Mouse (Mus musculus): ENCODE data around the gene Tmem136. TPM values are rescaled to one million over a fixed set of nuclear protein-coding genes. Genes with fewer than 3 reads are reported as not detected.

Gene Tmem136
- 16.3 and 19.6 TPM in 2 replicates for polyA plus RNA-seq (2012; rRNA removed)
- polyA plus RNA-seq (2014; fragmentation: Nextera tagmentation; extraction: Ambion mirVana) = 7.7 and 9.6 TPM in 2 replicates

DNA sequence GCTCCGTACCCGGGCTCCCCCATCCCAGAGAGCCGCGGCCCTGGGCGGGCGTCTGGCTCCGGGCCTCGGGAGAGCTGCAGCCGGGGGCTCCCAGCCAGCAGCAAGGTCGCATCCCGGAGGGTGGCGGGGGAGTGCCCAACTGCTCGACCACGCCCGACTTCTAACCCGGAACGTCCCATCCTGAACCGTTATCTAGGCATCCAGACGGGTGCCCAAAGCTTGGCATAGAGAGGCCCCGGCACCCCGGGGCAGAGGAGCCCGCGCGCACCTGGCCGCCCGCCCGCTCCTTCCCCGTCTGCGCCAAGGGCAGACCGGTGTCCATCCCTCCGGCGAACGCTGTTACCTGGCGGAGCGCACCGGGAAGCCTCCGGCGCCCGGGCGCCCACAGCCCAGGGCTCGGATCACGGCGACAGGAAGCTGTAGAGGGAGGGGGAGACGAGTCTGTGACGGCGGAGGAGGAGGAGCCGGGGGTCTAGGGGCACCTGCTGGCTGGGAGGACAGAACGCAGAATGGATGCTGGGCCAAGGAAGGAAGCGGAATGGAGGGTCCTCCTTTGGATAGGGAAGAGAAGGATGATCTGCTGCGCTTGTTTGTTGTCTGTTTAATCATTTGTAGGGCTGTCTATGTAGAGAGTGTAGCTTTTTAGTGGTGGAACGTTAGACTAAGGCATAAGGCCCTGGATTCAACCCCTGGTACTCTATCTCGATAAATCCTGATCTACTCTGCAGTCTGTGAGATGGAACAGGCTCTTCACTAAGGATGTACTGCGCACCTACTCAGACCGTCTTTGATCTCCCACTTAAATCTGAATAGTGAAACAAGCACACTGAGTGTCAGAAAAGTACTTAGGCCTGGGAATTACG is at the start of gene Tmem136:
TSS of gene Tmem136 (minus strand) at position 437 of the 863 bp plus-strand sequence.
- peak within 1 kb of the TSS; percentile 78 for H3K4me2 ChIP-seq (replicated peaks; ENCODE audit: low read depth, low read length, severe bottlenecking)
- peak within 1 kb of the TSS; percentile 76 for H3K9ac ChIP-seq (ENCODE audit: low read depth, low read length, severe bottlenecking)
- DNase-seq (ENCODE audit: low spot score) (peak; percentile 44), ATAC-seq (ENCODE audit: low FRiP score, low read depth) (peak; percentile 90)
- 4% methylated on average over 47 of the region's 55 CpGs for WGBS
- H3K4me3 ChIP-seq (replicated peaks; ENCODE audit: low read length) = peak within 1 kb of the TSS; percentile 69
- H3K4me1 ChIP-seq (ENCODE audit: control insufficient read depth, insufficient read depth, low read length) = 0 out of 2 replicates have a peak, but pooled peaks cover 4% of the 10 kb centered on the region
- peaks cover 5% of the 10 kb centered on the region; the same call in 1 of the 2 replicates for H3K36me3 ChIP-seq (ENCODE audit: control insufficient read depth, insufficient read depth, low read length)
- no peak within 1 kb of the TSS for H3K27ac ChIP-seq (replicated peaks; ENCODE audit: low read depth, low read length)
- no peaks in the 10 kb centered on the region for H3K27me3 ChIP-seq (ENCODE audit: control insufficient read depth, insufficient read depth, low read length)
- TF ChIP-seq POLR2A (IDR thresholded peaks at IDR 0.05; ENCODE audit: borderline replicate concordance, extremely low read depth, insufficient read depth, insufficient read length) = 0 out of 2 replicates have a peak, but pooled peaks have one; percentile 57
- no peaks in the 10 kb centered on the region for H3K9me3 ChIP-seq (ENCODE audit: control insufficient read depth, low read length)

DNA sequence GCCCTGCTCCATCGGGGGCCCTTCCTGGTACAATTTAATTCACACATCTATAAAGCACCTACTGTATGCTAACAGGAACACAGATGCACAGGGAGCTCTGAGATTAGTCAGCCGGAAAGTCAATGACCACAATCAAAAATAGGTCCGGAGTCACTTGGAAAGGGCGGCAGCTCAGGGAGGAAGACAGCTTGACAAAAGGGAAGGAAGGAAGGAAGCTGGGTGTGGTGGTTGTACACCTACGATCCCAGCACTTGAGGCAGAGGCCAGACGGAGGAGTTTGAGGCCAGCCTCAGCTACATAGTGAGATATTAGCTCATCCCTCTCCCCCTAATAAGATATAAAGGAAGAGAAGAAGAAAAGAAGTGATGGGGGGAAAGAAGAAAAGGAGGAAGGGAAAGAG is 39.6 kb upstream of the Tmem136 start:
- Histone ChIP-seq H3K4me2 (replicated peaks; ENCODE audit: low read depth, low read length, severe bottlenecking) (no peak overlapping the region), H3K4me1 (ENCODE audit: control insufficient read depth, insufficient read depth, low read length) (no peaks in the 10 kb centered on the region), H3K27me3 (ENCODE audit: control insufficient read depth, insufficient read depth, low read length) (no peaks in the 10 kb centered on the region), H3K27ac (replicated peaks; ENCODE audit: low read depth, low read length) (no peak overlapping the region), H3K9me3 (ENCODE audit: control insufficient read depth, low read length) (no peaks in the 10 kb centered on the region), H3K9ac (ENCODE audit: low read depth, low read length, severe bottlenecking) (no peak overlapping the region), H3K4me3 (replicated peaks; ENCODE audit: low read length) (no peak overlapping the region), H3K36me3 (ENCODE audit: control insufficient read depth, insufficient read depth, low read length) (no peaks in the 10 kb centered on the region)
- ATAC-seq (ENCODE audit: low FRiP score, low read depth) = no peak
- no peak for DNase-seq (ENCODE audit: low spot score)
- TF ChIP-seq POLR2A (IDR thresholded peaks at IDR 0.05; ENCODE audit: borderline replicate concordance, extremely low read depth, insufficient read depth, insufficient read length) = no peak
- 77% methylated on average over 6 of the region's 6 CpGs for WGBS

DNA sequence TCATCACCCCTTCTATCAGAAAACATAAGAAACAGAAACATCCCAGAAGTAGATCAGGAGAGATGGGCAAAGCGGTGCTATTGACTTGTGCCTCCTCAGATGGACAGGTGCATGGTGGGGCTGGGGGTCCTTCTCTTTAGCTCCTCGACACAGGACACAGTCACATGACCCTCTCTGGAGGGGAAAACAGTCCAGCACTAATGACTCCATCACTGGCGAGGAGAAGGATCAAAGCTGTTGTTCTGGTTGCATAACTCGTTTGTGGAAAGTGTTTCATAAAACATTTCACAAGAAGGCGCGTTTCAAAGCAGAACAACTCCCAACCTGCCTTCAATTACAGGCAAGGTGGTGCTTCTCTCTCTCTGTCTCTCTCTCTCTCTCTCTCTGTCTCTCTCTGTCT is 35.4 kb upstream of the Tmem136 start:
- TF ChIP-seq POLR2A (IDR thresholded peaks at IDR 0.05; ENCODE audit: borderline replicate concordance, extremely low read depth, insufficient read depth, insufficient read length) = no peak
- 36% methylated on average over 6 of the region's 6 CpGs for WGBS
- no peak for DNase-seq (ENCODE audit: low spot score)

DNA sequence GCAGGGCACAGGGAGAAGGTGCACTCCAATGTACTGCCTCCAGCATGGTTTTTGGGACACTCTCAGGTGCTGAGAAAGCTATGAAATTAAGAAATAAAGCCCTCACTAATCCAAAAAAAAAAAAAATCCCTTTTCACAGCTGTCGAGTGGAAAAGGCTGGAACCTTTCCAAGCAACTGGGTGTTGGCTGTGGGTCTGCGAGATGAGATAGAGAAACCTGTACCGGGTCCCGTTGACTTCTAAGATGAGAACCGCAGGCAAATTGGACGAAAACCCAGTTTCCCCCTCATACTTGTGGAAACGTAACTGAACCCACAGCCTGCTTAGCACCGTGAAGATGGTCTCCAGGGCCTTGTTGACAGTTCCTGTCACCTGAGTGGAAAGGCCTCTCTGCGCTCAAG is 34.6 kb upstream of the Tmem136 start:
- DNase-seq (ENCODE audit: low spot score) (peak; percentile 60), ATAC-seq (ENCODE audit: low FRiP score, low read depth) (no peak)
- TF ChIP-seq POLR2A (IDR thresholded peaks at IDR 0.05; ENCODE audit: borderline replicate concordance, extremely low read depth, insufficient read depth, insufficient read length) = no peak
- Histone ChIP-seq H3K9ac (ENCODE audit: low read depth, low read length, severe bottlenecking) (no peak overlapping the region), H3K4me1 (ENCODE audit: control insufficient read depth, insufficient read depth, low read length) (no peaks in the 10 kb centered on the region), H3K9me3 (ENCODE audit: control insufficient read depth, low read length) (no peaks in the 10 kb centered on the region), H3K4me2 (replicated peaks; ENCODE audit: low read depth, low read length, severe bottlenecking) (no peak overlapping the region), H3K27me3 (ENCODE audit: control insufficient read depth, insufficient read depth, low read length) (no peaks in the 10 kb centered on the region), H3K36me3 (ENCODE audit: control insufficient read depth, insufficient read depth, low read length) (no peaks in the 10 kb centered on the region), H3K4me3 (replicated peaks; ENCODE audit: low read length) (no peak overlapping the region), H3K27ac (replicated peaks; ENCODE audit: low read depth, low read length) (no peak overlapping the region)
- 57% methylated on average over 9 of the region's 9 CpGs for WGBS

More for the DNA sequence above, 35.4 kb upstream of the Tmem136 start:
- no peaks in the 10 kb centered on the region for H3K27me3 ChIP-seq (ENCODE audit: control insufficient read depth, insufficient read depth, low read length)
- no peaks in the 10 kb centered on the region for H3K9me3 ChIP-seq (ENCODE audit: control insufficient read depth, low read length)
- no peak for ATAC-seq (ENCODE audit: low FRiP score, low read depth)
- H3K4me1 ChIP-seq (ENCODE audit: control insufficient read depth, insufficient read depth, low read length) = no peaks in the 10 kb centered on the region
- H3K9ac ChIP-seq (ENCODE audit: low read depth, low read length, severe bottlenecking) = no peak overlapping the region
- no peak overlapping the region for H3K4me2 ChIP-seq (replicated peaks; ENCODE audit: low read depth, low read length, severe bottlenecking)
- no peaks in the 10 kb centered on the region for H3K36me3 ChIP-seq (ENCODE audit: control insufficient read depth, insufficient read depth, low read length)
- H3K27ac ChIP-seq (replicated peaks; ENCODE audit: low read depth, low read length) = no peak overlapping the region
- no peak overlapping the region for H3K4me3 ChIP-seq (replicated peaks; ENCODE audit: low read length)

DNA sequence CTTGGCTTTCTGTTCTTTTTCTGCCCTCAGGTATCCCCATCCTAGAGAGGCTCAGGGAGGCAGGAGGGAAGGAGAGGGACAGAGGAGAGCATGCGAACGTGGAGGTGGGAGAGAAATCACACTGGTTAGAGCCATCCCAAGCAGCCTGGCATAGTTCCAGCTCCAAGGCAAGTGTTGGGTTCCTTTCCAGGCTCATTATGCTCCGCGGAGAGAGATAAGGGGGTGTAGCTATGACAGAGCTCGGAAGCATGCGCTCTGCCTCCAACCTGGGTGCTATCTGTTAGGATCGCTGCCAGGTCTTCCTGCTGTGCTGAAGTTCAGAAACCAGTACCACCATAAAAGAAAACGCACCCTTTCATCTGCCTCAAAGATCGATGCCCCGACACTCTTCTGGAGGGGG is 33.7 kb upstream of the Tmem136 start:
- 30% methylated on average over 10 of the region's 10 CpGs for WGBS
- Histone ChIP-seq H3K4me1 (ENCODE audit: control insufficient read depth, insufficient read depth, low read length) (no peaks in the 10 kb centered on the region), H3K36me3 (ENCODE audit: control insufficient read depth, insufficient read depth, low read length) (no peaks in the 10 kb centered on the region), H3K9ac (ENCODE audit: low read depth, low read length, severe bottlenecking) (no peak overlapping the region), H3K27me3 (ENCODE audit: control insufficient read depth, insufficient read depth, low read length) (no peaks in the 10 kb centered on the region), H3K27ac (replicated peaks; ENCODE audit: low read depth, low read length) (no peak overlapping the region), H3K9me3 (ENCODE audit: control insufficient read depth, low read length) (no peaks in the 10 kb centered on the region), H3K4me3 (replicated peaks; ENCODE audit: low read length) (no peak overlapping the region), H3K4me2 (replicated peaks; ENCODE audit: low read depth, low read length, severe bottlenecking) (no peak overlapping the region)
- ATAC-seq (ENCODE audit: low FRiP score, low read depth) = no peak
- DNase-seq (ENCODE audit: low spot score) = peak; percentile 29
- no peak for TF ChIP-seq POLR2A (IDR thresholded peaks at IDR 0.05; ENCODE audit: borderline replicate concordance, extremely low read depth, insufficient read depth, insufficient read length)

Data from limb, embryonic 14.5 days (tissue).